Mouse (Mus musculus) heart, postnatal 4 days (tissue): Measurements from ENCODE around the gene Stum. TPM values are rescaled to one million over a fixed set of nuclear protein-coding genes. Genes with fewer than 3 reads are reported as not detected.

Experiments used
- DNase-seq: peaks from one replicate; pipeline ENCODE4 v3.0.0; 2021
- total RNA-seq, 2 experiments: library from RNA; stranded (reverse); gene quantifications; 2 replicates each; pipeline ENCODE4 v1.2.3; 2021

Gene Stum
- total RNA-seq, 2 experiments from 2014 or later, result 0.74 to 1.6 TPM

GRCm38 (mm10) chr1:180383884-180384283, 99.4 kb downstream of the Stum start:
- DNase-seq, result no peak

Other genes starting within 250 kb of the Stum start
- 10 to 100 TPM; 12.5 to 12.7 TPM for gene Psen2, start 220.1 kb downstream of the Stum start, total RNA-seq
- 10 to 100 TPM; 62.2 to 67.2 TPM for gene Itpkb, start 153.0 kb downstream of the Stum start, total RNA-seq
- 100 to 1,000 TPM in 1 of 2 experiments, 10 to 100 TPM in 1; 88.6 to 100 TPM for gene Parp1, start 85.4 kb upstream of the Stum start, total RNA-seq
- 10 to 100 TPM; 11.3 to 12.0 TPM for gene Lin9, start 157.6 kb upstream of the Stum start, total RNA-seq
- gene Mixl1, start 213.5 kb upstream of the Stum start, total RNA-seq, result not detected
- gene Acbd3, start 242.5 kb upstream of the Stum start, total RNA-seq, result 10 to 100 TPM; 35.8 to 36.5 TPM